Mouse (Mus musculus) lung, embryonic 14.5 days (tissue): ENCODE data around the gene Pde1c. TPM values are rescaled to one million over a fixed set of nuclear protein-coding genes. Genes with fewer than 3 reads are reported as not detected.

Experiments used
- ATAC-seq: fragments of 200-750 bp; cut with Nextera tagmentation; 2 replicates; pipeline ENCODE4 v1.8.0; 2017; ENCODE audit warnings: mild to moderate bottlenecking, moderate TSS enrichment, moderate library complexity; ENCODE audit not compliant: insufficient read depth
- DNase-seq: peaks from one replicate; pipeline ENCODE4 v3.0.0-alpha.2; 2015
- H3K27ac ChIP-seq: fragments of 300-500 bp; sonication (generic); 2 replicates; pipeline ENCODE4 v1.5.1; 2014; ENCODE audit warnings: low read depth, mild to moderate bottlenecking, moderate library complexity
- H3K27me3 ChIP-seq: fragments of 300-500 bp; sonication (generic); 2 replicates; pipeline ENCODE4 v1.6.1; 2014; ENCODE audit warnings: low read length, control low read depth; ENCODE audit not compliant: insufficient read depth
- H3K36me3 ChIP-seq: fragments of 300-500 bp; sonication (generic); 2 replicates; pipeline ENCODE4 v1.6.1; 2014; ENCODE audit warnings: control low read depth; ENCODE audit not compliant: insufficient read depth
- H3K4me1 ChIP-seq: fragments of 300-500 bp; sonication (generic); 2 replicates; pipeline ENCODE4 v1.6.1; 2014; ENCODE audit warnings: antibody characterized with exemption, control low read depth; ENCODE audit not compliant: insufficient read depth
- H3K4me2 ChIP-seq: fragments of 300-500 bp; sonication (generic); 2 replicates; pipeline ENCODE4 v1.6.1; 2014; ENCODE audit warnings: mild to moderate bottlenecking
- H3K4me3 ChIP-seq: fragments of 300-500 bp; sonication (generic); 2 replicates; pipeline ENCODE4 v1.5.1; 2014; ENCODE audit warnings: low read depth, low read length
- H3K9ac ChIP-seq: fragments of 300-500 bp; sonication (generic); 2 replicates; pipeline ENCODE4 v1.6.1; 2014
- H3K9me3 ChIP-seq: fragments of 300-500 bp; sonication (generic); 2 replicates; pipeline ENCODE4 v1.6.1; 2016; ENCODE audit warnings: low read depth, low read length, control low read depth
- CTCF ChIP-seq: IDR thresholded peaks from 2 replicates; pipeline ENCODE4 v1.5.1; 2016; ENCODE audit warnings: antibody characterized with exemption, low read depth
- WGBS: fragments of 180-500 bp; shearing (Covaris S2); extraction: QIAGEN DNeasy Blood & Tissue Kit; methylation state at CpG from one replicate; pipeline ENCODE4 v1.1.7; 2014; 5-methylcytosine and 5-hydroxymethylcytosine counted together
- polyA plus RNA-seq: library from polyadenylated mRNA; unstranded; fragments of >200 nt; fragmentation: Nextera tagmentation; extraction: Ambion mirVana; gene quantifications from 2 replicates; pipeline ENCODE4 v1.2.1, GENCODE M21; 2014

Pde1c gene
- polyA plus RNA-seq, 1 experiment from 2014 or later, result 0.92 TPM

GRCm38 (mm10) chr6:56176485-56176884 is 392.4 kb downstream of the Pde1c start:
- no peaks in the 10 kb centered on the region for H3K9me3 ChIP-seq
- no peak overlapping the region for H3K27ac ChIP-seq
- DNase-seq (no peak), ATAC-seq (no peak)
- no peaks in the 10 kb centered on the region for H3K4me1 ChIP-seq
- no peak for TF ChIP-seq CTCF
- H3K4me2 ChIP-seq, result no peak overlapping the region
- no peak overlapping the region for H3K4me3 ChIP-seq
- H3K9ac ChIP-seq, result no peak overlapping the region
- no peaks in the 10 kb centered on the region for H3K36me3 ChIP-seq
- 78% methylated on average over 2 of the region's 2 CpGs for WGBS
- H3K27me3 ChIP-seq, result no peaks in the 10 kb centered on the region

GRCm38 (mm10) chr6:56172172-56172571 is 396.7 kb downstream of the Pde1c start:
- WGBS, result 81% methylated on average over 2 of the region's 2 CpGs
- no peak overlapping the region for H3K27ac ChIP-seq
- H3K9ac ChIP-seq, result no peak overlapping the region
- ATAC-seq (no peak), DNase-seq (no peak)
- H3K4me2 ChIP-seq, result no peak overlapping the region
- H3K36me3 ChIP-seq, result no peaks in the 10 kb centered on the region
- no peaks in the 10 kb centered on the region for H3K9me3 ChIP-seq
- no peaks in the 10 kb centered on the region for H3K27me3 ChIP-seq
- no peaks in the 10 kb centered on the region for H3K4me1 ChIP-seq
- TF ChIP-seq CTCF, result no peak
- no peak overlapping the region for H3K4me3 ChIP-seq

DNA sequence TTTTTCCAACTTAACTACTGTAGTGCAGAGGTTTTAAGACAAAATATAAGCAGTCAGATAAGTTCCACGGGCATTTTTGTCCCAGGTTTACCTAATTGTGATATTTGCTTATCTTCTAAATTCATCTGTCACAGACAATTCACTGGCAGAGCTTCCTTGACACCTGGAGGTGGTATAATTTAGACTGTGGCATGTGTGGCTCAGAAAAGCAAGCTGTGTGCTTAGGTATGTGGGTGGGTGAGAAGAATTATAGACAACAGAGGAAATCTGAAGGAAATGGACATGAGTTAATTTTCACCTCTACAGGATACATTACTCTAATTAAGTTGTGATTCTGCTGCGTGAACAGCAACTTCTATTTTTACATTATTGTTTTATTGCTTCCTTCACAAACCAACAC is 400.2 kb downstream of the Pde1c start:
- ATAC-seq (no peak), DNase-seq (no peak)
- no peaks in the 10 kb centered on the region for H3K27me3 ChIP-seq
- no peaks in the 10 kb centered on the region for H3K36me3 ChIP-seq
- H3K27ac ChIP-seq, result no peak overlapping the region
- H3K9me3 ChIP-seq, result no peaks in the 10 kb centered on the region
- WGBS, result 55% methylated on average over 2 of the region's 2 CpGs
- no peak overlapping the region for H3K4me2 ChIP-seq
- no peak overlapping the region for H3K9ac ChIP-seq
- TF ChIP-seq CTCF, result no peak
- no peaks in the 10 kb centered on the region for H3K4me1 ChIP-seq
- H3K4me3 ChIP-seq, result no peak overlapping the region

- no peaks in the 10 kb centered on the region for H3K9me3 ChIP-seq
- no peaks in the 10 kb centered on the region for H3K4me1 ChIP-seq
- no peak for TF ChIP-seq CTCF
- no peak for DNase-seq
- H3K9ac ChIP-seq, result no peak overlapping the region
- ATAC-seq, result no peak
- 67% methylated on average over 1 of the region's 1 CpGs for WGBS
- H3K36me3 ChIP-seq, result no peaks in the 10 kb centered on the region
- H3K4me2 ChIP-seq, result no peak overlapping the region
- H3K27me3 ChIP-seq, result no peaks in the 10 kb centered on the region
- H3K4me3 ChIP-seq, result no peak overlapping the region
- no peak overlapping the region for H3K27ac ChIP-seq
These were observed 410.7 kb downstream of the Pde1c start for GRCm38 (mm10) chr6:56158217-56158616.

DNA sequence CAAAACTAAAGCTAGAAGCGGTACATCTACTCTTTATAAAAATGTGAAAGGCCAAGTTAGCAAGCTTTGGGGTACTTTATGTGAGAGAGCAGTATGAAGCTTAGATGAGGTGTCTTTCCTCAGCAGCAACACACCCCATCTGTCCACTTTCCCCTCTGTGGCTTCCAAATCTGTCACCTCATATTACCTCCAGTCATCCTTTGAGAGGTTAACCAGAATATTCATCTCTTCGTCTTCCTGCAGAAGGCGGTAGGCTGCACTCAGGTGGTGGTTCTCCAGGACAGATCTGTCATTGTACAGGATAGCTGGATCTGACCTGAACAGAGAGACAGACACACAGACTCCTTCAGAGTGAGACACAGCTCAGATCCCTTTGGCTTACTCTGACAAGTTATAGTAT is 412.1 kb downstream of the Pde1c start:
- no peak for ATAC-seq
- no peak overlapping the region for H3K4me3 ChIP-seq
- no peak for TF ChIP-seq CTCF
- H3K4me1 ChIP-seq, result no peaks in the 10 kb centered on the region
- H3K36me3 ChIP-seq, result no peaks in the 10 kb centered on the region
- H3K4me2 ChIP-seq, result no peak overlapping the region
- 63% methylated on average over 3 of the region's 3 CpGs for WGBS
- no peak overlapping the region for H3K27ac ChIP-seq
- no peak for DNase-seq
- no peaks in the 10 kb centered on the region for H3K9me3 ChIP-seq
- no peaks in the 10 kb centered on the region for H3K27me3 ChIP-seq
- no peak overlapping the region for H3K9ac ChIP-seq

- Histone ChIP-seq H3K27me3 (no peaks in the 10 kb centered on the region), H3K9me3 (no peaks in the 10 kb centered on the region)
- no peak for DNase-seq
These were observed 438.3 kb downstream of the Pde1c start for GRCm38 (mm10) chr6:56130493-56131159.

DNA sequence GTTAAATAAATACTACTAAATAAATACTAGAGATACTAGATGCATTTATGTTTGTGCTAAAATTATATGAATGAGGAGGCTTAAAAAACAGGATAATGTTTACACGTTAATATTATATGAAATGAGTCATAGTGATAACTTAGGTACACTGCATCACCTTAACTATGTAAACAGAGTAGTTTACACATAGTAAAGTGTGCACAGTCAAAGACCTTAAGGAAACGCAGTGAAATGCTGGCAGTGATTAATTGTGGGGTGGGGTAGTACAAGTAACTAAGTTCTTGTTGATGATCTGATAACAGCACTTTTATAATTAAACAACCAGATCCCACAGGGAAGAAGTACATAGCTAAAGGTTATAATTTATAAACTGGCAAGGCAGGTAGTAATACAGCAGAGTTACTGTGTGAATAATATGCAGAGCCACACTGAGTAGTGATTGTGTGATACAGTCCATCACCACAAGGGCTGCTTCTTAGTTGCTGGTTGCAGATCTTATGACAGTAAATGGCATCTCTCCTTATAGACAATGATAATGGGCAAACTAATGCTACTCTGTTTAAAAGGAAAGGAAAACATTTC is 469.3 kb downstream of the Pde1c start:
- no peak for TF ChIP-seq CTCF
- ATAC-seq (no peak), DNase-seq (no peak)
- Histone ChIP-seq H3K4me2 (no peak overlapping the region), H3K9me3 (no peaks in the 10 kb centered on the region), H3K9ac (no peak overlapping the region), H3K27me3 (no peaks in the 10 kb centered on the region), H3K36me3 (no peaks in the 10 kb centered on the region), H3K4me3 (no peak overlapping the region), H3K4me1 (no peaks in the 10 kb centered on the region), H3K27ac (no peak overlapping the region)
- WGBS, result 49% methylated on average over 2 of the region's 2 CpGs

More at GRCm38 (mm10) chr6:56130493-56131159, 438.3 kb downstream of the Pde1c start:
- H3K27ac ChIP-seq, result no peak overlapping the region
- H3K4me1 ChIP-seq, result no peaks in the 10 kb centered on the region
- no peak for TF ChIP-seq CTCF
- no peak overlapping the region for H3K9ac ChIP-seq
- no peak overlapping the region for H3K4me3 ChIP-seq
- no peak for ATAC-seq
- no peak overlapping the region for H3K4me2 ChIP-seq
- 62% methylated on average over 3 of the region's 3 CpGs for WGBS
- H3K36me3 ChIP-seq, result no peaks in the 10 kb centered on the region
